Mouse (Mus musculus): ENCODE measurements around the gene Tspyl2. TPM values are rescaled to one million over a fixed set of nuclear protein-coding genes. Genes with fewer than 3 reads are reported as not detected.
"Not testable (repeated sequence)": the region's sequence is repeated elsewhere in the genome, so short reads cannot be mapped to it uniquely, and the experiment has no call there.

The Tspyl2 gene
- polyA plus RNA-seq, 1 experiment = 23.6 TPM

DNA sequence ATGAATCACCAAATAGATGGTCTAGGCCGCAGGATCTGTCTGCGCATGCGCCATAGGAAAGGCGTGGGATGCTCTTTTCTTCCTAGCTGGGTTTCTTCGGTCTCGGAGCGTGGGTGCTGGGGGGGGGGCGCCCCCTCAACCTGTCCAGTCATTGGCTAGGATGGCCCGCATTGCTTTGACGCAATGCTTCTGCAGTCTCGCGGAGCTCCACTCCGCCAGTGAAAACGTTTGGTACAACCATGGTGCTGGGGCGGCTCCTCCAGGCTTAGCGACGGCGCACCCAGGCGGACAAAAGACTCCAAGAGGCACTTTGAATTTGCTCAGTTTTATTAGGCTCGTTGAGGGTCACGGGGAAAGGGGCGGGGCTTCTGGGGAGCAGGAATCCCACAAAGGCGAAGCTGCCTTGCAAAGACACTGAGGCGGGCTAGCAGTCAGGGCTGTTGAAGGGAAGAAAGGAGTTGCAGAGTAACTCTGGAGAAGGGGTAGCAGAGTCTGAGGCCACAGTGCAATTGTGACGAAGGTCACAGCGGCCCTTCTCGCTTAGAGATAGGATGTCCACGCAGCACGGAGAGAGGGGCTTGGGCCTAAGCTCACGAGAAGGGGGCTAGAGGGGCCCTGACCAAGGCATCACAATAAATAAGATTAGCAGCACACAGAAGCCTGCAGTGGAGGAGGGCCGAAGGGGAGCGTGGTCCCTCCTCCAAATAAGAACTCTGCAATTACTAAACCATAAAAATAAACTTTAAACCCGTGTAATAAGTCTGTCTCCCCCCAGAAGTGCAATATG is 5.5 kb downstream of the Tspyl2 start:
- no peak for TF ChIP-seq POLR2A (IDR thresholded peaks at IDR 0.05; ENCODE audit: borderline replicate concordance, low read depth, low read length)
- TF ChIP-seq CTCF (IDR thresholded peaks at IDR 0.05; ENCODE audit: low read depth, low read length) = no peak
- H3K27ac ChIP-seq (ENCODE audit: insufficient read depth, low read depth, low read length) = peak overlapping the region; percentile 86
- H3K4me3 ChIP-seq (ENCODE audit: insufficient read depth, low read length) = peak overlapping the region; percentile 56
- H3K4me1 ChIP-seq (ENCODE audit: control insufficient read depth, insufficient read depth, low read length) = peaks cover 12% of the 10 kb centered on the region

DNA sequence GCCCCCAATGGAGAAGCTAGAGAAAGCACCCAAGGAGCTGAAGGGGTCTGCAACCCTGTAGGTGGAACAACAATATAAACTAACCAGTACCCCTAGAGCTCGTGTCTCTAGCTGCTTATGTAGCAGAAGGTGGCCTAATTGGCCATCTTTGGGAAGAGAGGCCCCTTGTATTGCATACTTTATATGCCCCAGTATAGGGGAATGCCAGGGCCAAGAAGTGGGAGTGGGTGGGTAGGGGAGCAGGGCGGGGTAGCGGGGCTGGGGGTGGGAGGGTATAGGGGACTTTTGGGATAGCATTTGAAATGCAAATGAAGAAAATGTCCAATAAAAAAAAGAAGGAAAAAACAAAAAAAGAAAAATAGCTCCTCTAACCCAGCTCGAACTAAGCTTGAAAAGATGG is 6.1 kb downstream of the Tspyl2 start:
- not testable (repeated sequence) for H3K4me3 ChIP-seq (ENCODE audit: insufficient read depth, low read length); H3K4me1 ChIP-seq (ENCODE audit: control insufficient read depth, insufficient read depth, low read length)

DNA sequence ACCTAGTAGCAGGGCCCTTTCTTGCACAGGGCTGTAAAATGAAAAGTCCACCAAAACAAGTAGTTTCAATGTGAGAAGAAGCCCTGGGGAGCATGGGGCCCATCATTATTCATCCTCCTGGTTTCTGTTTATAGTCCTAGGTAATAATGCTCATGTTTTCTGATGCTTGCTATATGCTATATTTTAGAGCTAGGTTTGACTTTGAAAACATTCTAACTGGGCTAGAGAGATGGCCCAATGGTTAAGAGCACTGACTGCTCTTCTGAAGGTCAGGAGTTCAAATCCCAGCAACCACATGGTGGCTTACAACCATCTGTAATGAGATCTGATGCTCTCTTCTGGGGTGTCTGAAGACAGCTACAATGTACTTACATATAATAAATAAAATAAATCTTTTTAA is 12.8 kb downstream of the Tspyl2 start:
- H3K4me3 ChIP-seq (ENCODE audit: insufficient read depth, low read length); H3K27ac ChIP-seq (ENCODE audit: insufficient read depth, low read depth, low read length); H3K4me1 ChIP-seq (ENCODE audit: control insufficient read depth, insufficient read depth, low read length): not testable (repeated sequence)

More for the DNA sequence above, 6.1 kb downstream of the Tspyl2 start:
- H3K27ac ChIP-seq (ENCODE audit: insufficient read depth, low read depth, low read length) = not testable (repeated sequence)

DNA sequence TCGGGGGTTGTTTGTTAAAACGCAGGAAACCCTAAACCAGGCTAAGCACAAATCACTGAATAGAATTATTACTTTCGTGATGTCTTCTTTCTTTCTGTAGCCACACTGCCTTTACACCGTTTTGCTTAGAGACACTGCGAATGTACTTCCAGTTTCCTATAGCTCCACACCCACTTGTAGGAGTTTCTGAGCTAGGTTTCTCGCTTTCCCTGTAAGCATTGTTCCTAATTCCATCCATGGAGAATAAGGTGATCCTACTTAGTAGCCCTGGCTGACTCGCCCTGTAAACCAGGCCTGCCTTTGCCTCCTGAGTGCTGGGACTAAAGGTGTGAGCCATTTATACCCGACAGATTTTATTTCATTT is 14.6 kb downstream of the Tspyl2 start:
- peaks cover 8% of the 10 kb centered on the region for H3K4me1 ChIP-seq (ENCODE audit: control insufficient read depth, insufficient read depth, low read length)
- peak overlapping the region; percentile 22; the same call in 1 of the 2 replicates for H3K27ac ChIP-seq (ENCODE audit: insufficient read depth, low read depth, low read length)
- H3K4me3 ChIP-seq (ENCODE audit: insufficient read depth, low read length) = peak overlapping the region; percentile 45
- TF ChIP-seq CTCF (IDR thresholded peaks at IDR 0.05; ENCODE audit: low read depth, low read length) = no peak
- no peak for TF ChIP-seq POLR2A (IDR thresholded peaks at IDR 0.05; ENCODE audit: borderline replicate concordance, low read depth, low read length)

DNA sequence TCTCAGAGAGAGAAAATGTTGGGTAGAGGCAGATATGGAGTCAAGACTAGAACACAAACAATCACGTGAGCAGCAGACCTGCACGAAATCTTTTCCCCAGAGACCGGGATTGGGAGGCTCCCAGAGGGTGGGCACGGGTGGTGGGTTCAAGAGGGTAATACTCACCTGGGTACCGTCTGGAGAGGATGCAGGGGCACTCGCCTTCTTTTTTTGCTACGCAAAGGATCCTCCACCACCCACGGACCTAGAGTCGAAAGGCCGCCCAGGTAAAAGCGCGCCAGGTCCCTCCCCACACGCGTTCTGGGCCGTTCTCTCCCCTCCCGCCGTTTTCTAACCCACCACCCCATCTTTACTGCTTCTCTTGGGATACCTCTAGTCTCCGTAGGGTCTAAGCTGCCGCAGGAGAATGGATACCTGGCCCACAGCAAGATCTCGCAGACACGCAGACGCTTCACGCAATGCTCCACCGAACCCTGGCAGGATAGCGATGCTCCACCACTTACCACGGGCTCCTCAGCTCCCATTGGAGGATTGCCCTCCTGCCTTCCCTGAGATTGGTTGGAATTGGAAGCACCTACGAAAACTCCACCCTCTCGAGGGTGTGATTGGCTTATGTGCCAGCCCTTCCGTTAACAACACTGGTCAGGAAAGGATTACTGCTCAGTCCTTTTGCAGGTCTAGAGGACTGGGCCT is 15.1 kb downstream of the Tspyl2 start, which contains the start of gene Kantr:
Gene Kantr (minus strand): TSS at position 500 of the 693 bp plus-strand sequence.
- Histone ChIP-seq H3K4me1 (ENCODE audit: control insufficient read depth, insufficient read depth, low read length) (peaks cover 8% of the 10 kb centered on the region), H3K4me3 (ENCODE audit: insufficient read depth, low read length) (peak within 1 kb of the TSS; percentile 76), H3K27ac (ENCODE audit: insufficient read depth, low read depth, low read length) (peak within 1 kb of the TSS; percentile 22; the same call in 1 of the 2 replicates)
- TF ChIP-seq CTCF (IDR thresholded peaks at IDR 0.05; ENCODE audit: low read depth, low read length) (no peak), POLR2A (IDR thresholded peaks at IDR 0.05; ENCODE audit: borderline replicate concordance, low read depth, low read length) (no peak)

DNA sequence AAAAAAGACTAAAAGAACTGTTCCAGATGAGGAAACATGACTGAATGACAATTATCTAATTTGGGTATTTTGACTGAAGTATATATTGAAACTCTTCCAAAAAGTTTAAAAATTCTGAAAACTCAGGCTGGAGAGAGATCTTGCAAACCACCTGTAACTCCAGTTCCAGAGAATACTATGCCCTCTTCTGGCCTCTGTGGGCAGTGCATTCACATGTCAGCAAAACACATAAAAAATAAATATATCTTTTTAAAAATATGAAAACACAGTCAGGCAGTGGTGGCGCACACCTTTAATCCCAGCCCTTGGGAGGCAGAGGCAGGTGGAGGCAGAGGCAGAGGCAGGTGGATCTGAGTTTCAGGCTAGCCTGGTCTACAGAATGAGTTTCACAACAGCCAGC is 18.6 kb downstream of the Tspyl2 start:
- peaks cover 8% of the 10 kb centered on the region for H3K4me1 ChIP-seq (ENCODE audit: control insufficient read depth, insufficient read depth, low read length)
- no peak overlapping the region for H3K4me3 ChIP-seq (ENCODE audit: insufficient read depth, low read length)
- no peak for TF ChIP-seq CTCF (IDR thresholded peaks at IDR 0.05; ENCODE audit: low read depth, low read length)
- TF ChIP-seq POLR2A (IDR thresholded peaks at IDR 0.05; ENCODE audit: borderline replicate concordance, low read depth, low read length) = no peak
- H3K27ac ChIP-seq (ENCODE audit: insufficient read depth, low read depth, low read length) = no peak overlapping the region

DNA sequence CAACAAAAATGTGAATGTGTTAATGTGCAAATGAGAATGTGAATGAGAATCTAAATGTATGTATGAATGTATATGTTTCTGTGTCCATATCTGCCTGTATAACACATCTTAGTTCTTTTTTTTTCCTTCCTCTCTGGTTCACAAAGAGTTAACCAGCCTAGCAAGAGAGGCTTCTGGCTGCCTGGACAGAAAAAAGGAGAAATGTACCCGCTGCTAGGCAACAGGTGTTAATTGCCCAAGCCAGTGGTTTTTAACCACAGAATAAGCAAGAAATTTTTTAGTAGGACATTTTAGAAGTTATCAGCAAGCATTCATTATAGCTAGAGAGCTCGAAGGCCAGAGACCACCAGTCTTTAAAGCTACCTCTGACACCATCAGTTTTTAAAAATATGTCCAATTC is 19.4 kb downstream of the Tspyl2 start:
- H3K4me1 ChIP-seq (ENCODE audit: control insufficient read depth, insufficient read depth, low read length) = peaks cover 5% of the 10 kb centered on the region
- H3K4me3 ChIP-seq (ENCODE audit: insufficient read depth, low read length) = no peak overlapping the region
- peak overlapping the region; percentile 30 for H3K27ac ChIP-seq (ENCODE audit: insufficient read depth, low read depth, low read length)
- TF ChIP-seq POLR2A (IDR thresholded peaks at IDR 0.05; ENCODE audit: borderline replicate concordance, low read depth, low read length) (no peak), CTCF (IDR thresholded peaks at IDR 0.05; ENCODE audit: low read depth, low read length) (no peak)

DNA sequence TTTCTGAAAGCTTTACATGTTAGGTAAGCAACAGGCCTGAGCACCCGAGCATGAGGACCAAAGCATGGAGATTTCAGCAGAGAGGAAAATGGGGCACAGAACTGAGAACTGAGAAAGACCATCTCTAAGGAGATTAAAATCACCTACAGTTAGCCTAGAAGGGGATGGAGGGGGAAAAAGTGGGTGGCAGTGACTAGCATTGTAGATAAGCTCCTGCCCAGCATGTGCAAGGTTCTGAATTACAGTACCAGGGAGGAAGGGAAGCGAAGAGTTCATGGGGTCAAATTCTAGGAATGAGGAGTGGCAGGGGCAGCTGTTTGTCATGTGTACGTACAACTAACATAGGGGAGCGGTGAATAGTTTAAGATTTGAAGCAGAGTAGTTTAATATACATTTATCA is 21.7 kb downstream of the Tspyl2 start:
- Histone ChIP-seq H3K27ac (ENCODE audit: insufficient read depth, low read depth, low read length) (no peak overlapping the region), H3K4me3 (ENCODE audit: insufficient read depth, low read length) (no peak overlapping the region), H3K4me1 (ENCODE audit: control insufficient read depth, insufficient read depth, low read length) (peaks cover 2% of the 10 kb centered on the region; the same call in 1 of the 2 replicates)
- TF ChIP-seq POLR2A (IDR thresholded peaks at IDR 0.05; ENCODE audit: borderline replicate concordance, low read depth, low read length) = no peak
- TF ChIP-seq CTCF (IDR thresholded peaks at IDR 0.05; ENCODE audit: low read depth, low read length) = no peak

DNA sequence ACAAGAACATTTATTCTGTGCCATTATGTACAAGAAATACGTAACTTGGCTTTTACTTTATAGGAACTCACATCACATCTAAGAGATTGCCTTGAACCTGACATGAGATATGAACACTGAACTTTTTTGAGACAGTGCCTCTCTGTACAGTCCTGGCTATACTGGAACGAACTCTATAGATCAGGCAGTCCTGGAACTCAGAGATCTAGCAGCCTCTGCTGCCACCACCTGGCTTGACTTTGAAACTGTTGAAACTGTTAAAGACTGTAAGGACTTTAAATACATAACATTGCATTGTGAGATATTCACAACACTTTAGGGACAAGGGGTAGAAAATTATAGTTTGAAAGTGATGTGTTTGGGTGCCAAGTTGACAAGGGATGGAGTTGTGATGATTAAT is 34.3 kb downstream of the Tspyl2 start:
- Histone ChIP-seq H3K4me1 (ENCODE audit: control insufficient read depth, insufficient read depth, low read length) (no peaks in the 10 kb centered on the region), H3K4me3 (ENCODE audit: insufficient read depth, low read length) (no peak overlapping the region), H3K27ac (ENCODE audit: insufficient read depth, low read depth, low read length) (no peak overlapping the region)
- TF ChIP-seq POLR2A (IDR thresholded peaks at IDR 0.05; ENCODE audit: borderline replicate concordance, low read depth, low read length) (no peak), CTCF (IDR thresholded peaks at IDR 0.05; ENCODE audit: low read depth, low read length) (no peak)

DNA sequence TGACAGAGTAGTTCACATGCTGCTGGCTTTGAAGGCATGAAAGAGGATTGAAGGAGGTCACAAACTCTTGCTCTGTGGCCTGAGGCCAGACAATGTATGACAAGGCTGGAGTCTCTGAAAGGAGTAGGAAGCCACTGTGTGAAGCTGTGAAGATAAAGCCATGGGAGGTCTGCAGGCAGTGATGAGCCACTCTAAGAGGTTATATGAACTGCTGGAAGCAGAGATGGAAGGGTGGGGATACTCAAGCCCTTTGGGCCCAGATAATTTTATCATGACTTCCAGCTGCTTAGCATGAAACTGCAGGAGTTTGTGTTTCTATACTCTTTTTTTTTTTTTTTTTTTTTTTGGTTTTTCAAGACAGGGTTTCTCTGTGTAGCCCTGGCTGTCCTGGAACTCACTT is 34.9 kb downstream of the Tspyl2 start:
- Histone ChIP-seq H3K27ac (ENCODE audit: insufficient read depth, low read depth, low read length) (no peak overlapping the region), H3K4me1 (ENCODE audit: control insufficient read depth, insufficient read depth, low read length) (no peaks in the 10 kb centered on the region), H3K4me3 (ENCODE audit: insufficient read depth, low read length) (no peak overlapping the region)
- TF ChIP-seq CTCF (IDR thresholded peaks at IDR 0.05; ENCODE audit: low read depth, low read length) (no peak), POLR2A (IDR thresholded peaks at IDR 0.05; ENCODE audit: borderline replicate concordance, low read depth, low read length) (no peak)

All from bone marrow macrophage, adult 2 months (primary cell).